Mouse (Mus musculus): ENCODE data around the gene Gtf2ird2. TPM values are rescaled to one million over a fixed set of nuclear protein-coding genes. Genes with fewer than 3 reads are reported as not detected.

Gtf2ird2 gene
- polyA plus RNA-seq, 2 experiments = 7.9 to 14.8 TPM

DNA sequence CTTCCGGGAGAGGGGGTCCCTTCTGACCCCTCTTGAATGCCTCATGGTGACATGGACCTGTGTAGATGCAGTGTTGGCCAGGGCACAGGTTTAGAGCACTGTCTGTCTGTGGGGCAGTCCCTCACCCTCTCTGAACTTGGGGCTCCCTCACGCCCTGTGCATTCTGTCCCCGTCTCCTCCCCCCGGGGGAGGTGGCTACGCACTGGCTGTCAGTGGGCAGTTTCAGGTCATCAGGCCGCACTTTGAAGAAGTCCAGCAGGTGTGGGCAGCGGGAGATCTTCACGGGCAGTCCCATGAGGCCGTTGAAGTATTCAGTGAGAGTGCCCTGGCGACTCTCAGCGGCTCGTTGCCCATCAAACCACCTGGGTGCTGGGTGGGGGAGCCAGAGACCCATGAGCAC, 43.1 kb downstream of the Gtf2ird2 start:
- H3K27ac ChIP-seq (replicated peaks; ENCODE audit: low read depth, low read length) = no peak overlapping the region
- no peak overlapping the region for H3K4me2 ChIP-seq (replicated peaks; ENCODE audit: low read depth, low read length, severe bottlenecking)
- 64% methylated on average over 12 of the region's 12 CpGs for WGBS

DNA sequence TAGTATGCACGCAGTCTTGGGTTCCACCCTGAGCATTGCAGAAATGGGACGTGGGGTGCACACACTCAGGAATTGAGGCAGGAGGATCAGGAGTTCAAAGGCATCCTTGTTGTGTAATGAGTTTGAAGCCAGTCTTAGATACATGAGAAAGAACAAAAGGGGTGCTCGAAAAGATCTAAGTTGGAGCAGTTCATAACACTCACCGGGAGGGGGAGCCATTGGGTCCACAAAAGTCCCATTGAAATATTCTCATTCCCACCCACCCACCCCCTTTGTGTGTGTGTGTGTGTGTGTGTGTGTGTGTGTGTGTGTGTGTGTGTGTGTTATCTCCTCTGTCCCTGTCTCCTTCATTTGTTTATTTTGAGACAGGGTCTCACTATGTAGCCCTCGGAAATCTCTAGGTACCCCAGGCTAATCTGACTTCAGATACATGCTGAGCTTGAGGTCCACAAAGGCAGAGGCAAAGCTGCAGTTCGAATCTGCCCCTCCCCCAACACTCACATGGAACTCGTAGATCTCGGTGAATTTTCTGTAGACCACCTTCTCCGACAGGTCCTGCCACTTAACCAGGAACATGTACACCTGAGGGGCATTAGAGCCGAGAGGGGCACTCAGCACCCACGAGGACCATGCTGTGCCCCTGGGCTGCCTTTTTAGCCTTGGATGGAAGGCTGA, 43.9 kb downstream of the Gtf2ird2 start:
- Histone ChIP-seq H3K9ac (ENCODE audit: low read depth, low read length, severe bottlenecking) (no peak overlapping the region), H3K27me3 (ENCODE audit: control insufficient read depth, insufficient read depth, low read length) (peaks cover under 1% of the 10 kb centered on the region; the same call in 1 of the 2 replicates), H3K4me2 (replicated peaks; ENCODE audit: low read depth, low read length, severe bottlenecking) (no peak overlapping the region), H3K4me3 (replicated peaks; ENCODE audit: low read length) (no peak overlapping the region), H3K9me3 (ENCODE audit: control insufficient read depth, low read length) (no peaks in the 10 kb centered on the region), H3K4me1 (ENCODE audit: control insufficient read depth, insufficient read depth, low read length) (peaks cover 11% of the 10 kb centered on the region), H3K27ac (replicated peaks; ENCODE audit: low read depth, low read length) (no peak overlapping the region), H3K36me3 (ENCODE audit: control insufficient read depth, insufficient read depth, low read length) (no peaks in the 10 kb centered on the region)
- no peak for TF ChIP-seq POLR2A (IDR thresholded peaks at IDR 0.05; ENCODE audit: borderline replicate concordance, extremely low read depth, insufficient read depth, insufficient read length)
- 33% methylated on average over 10 of the region's 11 CpGs for WGBS
- ATAC-seq (ENCODE audit: low FRiP score, low read depth) = no peak
- no peak for DNase-seq (ENCODE audit: low spot score)

More for the DNA sequence above, 43.1 kb downstream of the Gtf2ird2 start:
- no peak for DNase-seq (ENCODE audit: low spot score)
- Histone ChIP-seq H3K27me3 (ENCODE audit: control insufficient read depth, insufficient read depth, low read length) (peaks cover 8% of the 10 kb centered on the region; the same call in 1 of the 2 replicates), H3K9ac (ENCODE audit: low read depth, low read length, severe bottlenecking) (no peak overlapping the region; the same call in 1 of the 2 replicates), H3K9me3 (ENCODE audit: control insufficient read depth, low read length) (no peaks in the 10 kb centered on the region), H3K36me3 (ENCODE audit: control insufficient read depth, insufficient read depth, low read length) (no peaks in the 10 kb centered on the region), H3K4me3 (replicated peaks; ENCODE audit: low read length) (no peak overlapping the region), H3K4me1 (ENCODE audit: control insufficient read depth, insufficient read depth, low read length) (peaks cover 9% of the 10 kb centered on the region)
- no peak for ATAC-seq (ENCODE audit: low FRiP score, low read depth)
- TF ChIP-seq POLR2A (IDR thresholded peaks at IDR 0.05; ENCODE audit: borderline replicate concordance, extremely low read depth, insufficient read depth, insufficient read length) = no peak

- 72% methylated on average over 6 of the region's 6 CpGs for WGBS
- Histone ChIP-seq H3K27ac (replicated peaks; ENCODE audit: low read depth, low read length) (no peak overlapping the region), H3K9ac (ENCODE audit: low read depth, low read length, severe bottlenecking) (no peak overlapping the region), H3K9me3 (ENCODE audit: control insufficient read depth, low read length) (no peaks in the 10 kb centered on the region), H3K36me3 (ENCODE audit: control insufficient read depth, insufficient read depth, low read length) (no peaks in the 10 kb centered on the region), H3K4me3 (replicated peaks; ENCODE audit: low read length) (no peak overlapping the region), H3K4me1 (ENCODE audit: control insufficient read depth, insufficient read depth, low read length) (peaks cover 15% of the 10 kb centered on the region), H3K4me2 (replicated peaks; ENCODE audit: low read depth, low read length, severe bottlenecking) (no peak overlapping the region), H3K27me3 (ENCODE audit: control insufficient read depth, insufficient read depth, low read length) (no peaks in the 10 kb centered on the region)
- ATAC-seq (ENCODE audit: low FRiP score, low read depth) (no peak), DNase-seq (ENCODE audit: low spot score) (no peak)
- no peak for TF ChIP-seq POLR2A (IDR thresholded peaks at IDR 0.05; ENCODE audit: borderline replicate concordance, extremely low read depth, insufficient read depth, insufficient read length)
Observed at GRCm38 (mm10) chr5:134228249-134228638, 44.4 kb downstream of the Gtf2ird2 start.

DNA sequence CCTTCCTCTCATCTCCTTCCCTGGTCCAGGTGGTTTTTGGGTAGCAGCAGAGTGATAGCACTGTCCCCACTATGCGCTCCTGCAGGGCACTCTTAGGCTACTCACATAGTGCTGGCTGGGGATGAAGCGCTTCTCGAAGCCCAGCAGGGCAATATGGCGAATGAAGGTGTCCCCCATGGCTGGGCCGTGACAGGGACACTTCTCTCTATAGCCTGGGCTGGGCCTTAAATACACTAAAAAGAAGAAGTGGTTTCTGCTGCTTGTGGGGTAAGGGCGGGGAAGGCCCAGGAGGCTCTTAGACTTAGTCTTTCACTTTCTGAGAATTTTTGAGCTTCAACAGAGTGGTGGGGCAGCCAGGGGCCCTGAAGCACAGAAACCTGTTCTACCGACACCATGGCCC, 45.6 kb downstream of the Gtf2ird2 start, which contains the start of gene Ncf1:
Ncf1 (minus strand) TSS at position 235 of the 400 bp plus-strand sequence.
- Histone ChIP-seq H3K4me1 (ENCODE audit: control insufficient read depth, insufficient read depth, low read length) (peaks cover 21% of the 10 kb centered on the region), H3K27ac (replicated peaks; ENCODE audit: low read depth, low read length) (no peak within 1 kb of the TSS), H3K4me3 (replicated peaks; ENCODE audit: low read length) (no peak within 1 kb of the TSS), H3K9ac (ENCODE audit: low read depth, low read length, severe bottlenecking) (no peak within 1 kb of the TSS), H3K9me3 (ENCODE audit: control insufficient read depth, low read length) (no peaks in the 10 kb centered on the region), H3K4me2 (replicated peaks; ENCODE audit: low read depth, low read length, severe bottlenecking) (no peak within 1 kb of the TSS), H3K27me3 (ENCODE audit: control insufficient read depth, insufficient read depth, low read length) (no peaks in the 10 kb centered on the region), H3K36me3 (ENCODE audit: control insufficient read depth, insufficient read depth, low read length) (no peaks in the 10 kb centered on the region)
- no peak for TF ChIP-seq POLR2A (IDR thresholded peaks at IDR 0.05; ENCODE audit: borderline replicate concordance, extremely low read depth, insufficient read depth, insufficient read length)
- DNase-seq (ENCODE audit: low spot score) (no peak), ATAC-seq (ENCODE audit: low FRiP score, low read depth) (no peak)
- 84% methylated on average over 7 of the region's 7 CpGs for WGBS

DNA sequence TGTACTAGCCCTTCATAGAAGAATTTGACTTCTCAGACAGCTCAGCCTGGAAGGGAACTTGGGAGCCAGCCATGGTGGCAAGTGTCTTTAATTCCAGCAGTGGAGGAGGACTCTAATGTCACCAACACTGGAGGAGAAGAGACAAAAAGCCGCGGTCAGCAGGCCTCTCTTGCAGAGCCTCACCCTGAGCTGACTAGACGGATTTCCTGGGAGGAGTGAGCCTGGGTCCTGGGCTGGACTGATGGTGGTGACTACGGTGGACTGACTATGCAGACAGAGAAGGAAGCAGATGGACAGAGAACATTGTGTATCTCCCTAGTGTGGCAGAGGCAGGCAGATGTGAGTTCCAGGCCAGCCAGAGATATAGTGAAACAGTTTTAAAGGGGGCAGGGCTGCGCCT, 47.6 kb downstream of the Gtf2ird2 start:
- TF ChIP-seq POLR2A (IDR thresholded peaks at IDR 0.05; ENCODE audit: borderline replicate concordance, extremely low read depth, insufficient read depth, insufficient read length) = no peak
- ATAC-seq (ENCODE audit: low FRiP score, low read depth) (no peak), DNase-seq (ENCODE audit: low spot score) (no peak)
- Histone ChIP-seq H3K36me3 (ENCODE audit: control insufficient read depth, insufficient read depth, low read length) (peaks cover 6% of the 10 kb centered on the region; the same call in 1 of the 2 replicates), H3K4me3 (replicated peaks; ENCODE audit: low read length) (no peak overlapping the region), H3K9me3 (ENCODE audit: control insufficient read depth, low read length) (no peaks in the 10 kb centered on the region), H3K27ac (replicated peaks; ENCODE audit: low read depth, low read length) (no peak overlapping the region), H3K4me2 (replicated peaks; ENCODE audit: low read depth, low read length, severe bottlenecking) (no peak overlapping the region), H3K4me1 (ENCODE audit: control insufficient read depth, insufficient read depth, low read length) (peaks cover 34% of the 10 kb centered on the region), H3K27me3 (ENCODE audit: control insufficient read depth, insufficient read depth, low read length) (no peaks in the 10 kb centered on the region), H3K9ac (ENCODE audit: low read depth, low read length, severe bottlenecking) (no peak overlapping the region)
- 77% methylated on average over 5 of the region's 5 CpGs for WGBS

Data from limb, embryonic 14.5 days (tissue).